Mouse (Mus musculus) urinary bladder, postnatal 0 days (tissue): ENCODE measurements around the gene Plrg1. TPM values are rescaled to one million over a fixed set of nuclear protein-coding genes. Genes with fewer than 3 reads are reported as not detected.

Source experiments
- polyA plus RNA-seq: library from polyadenylated mRNA; unstranded; fragments of >200 nt; fragmentation: Nextera tagmentation; extraction: Ambion mirVana; gene quantifications from 2 replicates; pipeline ENCODE4 v1.2.1, GENCODE M21; 2015

Gene Plrg1
- polyA plus RNA-seq: 42.5 and 46.2 TPM in 2 replicates

DNA sequence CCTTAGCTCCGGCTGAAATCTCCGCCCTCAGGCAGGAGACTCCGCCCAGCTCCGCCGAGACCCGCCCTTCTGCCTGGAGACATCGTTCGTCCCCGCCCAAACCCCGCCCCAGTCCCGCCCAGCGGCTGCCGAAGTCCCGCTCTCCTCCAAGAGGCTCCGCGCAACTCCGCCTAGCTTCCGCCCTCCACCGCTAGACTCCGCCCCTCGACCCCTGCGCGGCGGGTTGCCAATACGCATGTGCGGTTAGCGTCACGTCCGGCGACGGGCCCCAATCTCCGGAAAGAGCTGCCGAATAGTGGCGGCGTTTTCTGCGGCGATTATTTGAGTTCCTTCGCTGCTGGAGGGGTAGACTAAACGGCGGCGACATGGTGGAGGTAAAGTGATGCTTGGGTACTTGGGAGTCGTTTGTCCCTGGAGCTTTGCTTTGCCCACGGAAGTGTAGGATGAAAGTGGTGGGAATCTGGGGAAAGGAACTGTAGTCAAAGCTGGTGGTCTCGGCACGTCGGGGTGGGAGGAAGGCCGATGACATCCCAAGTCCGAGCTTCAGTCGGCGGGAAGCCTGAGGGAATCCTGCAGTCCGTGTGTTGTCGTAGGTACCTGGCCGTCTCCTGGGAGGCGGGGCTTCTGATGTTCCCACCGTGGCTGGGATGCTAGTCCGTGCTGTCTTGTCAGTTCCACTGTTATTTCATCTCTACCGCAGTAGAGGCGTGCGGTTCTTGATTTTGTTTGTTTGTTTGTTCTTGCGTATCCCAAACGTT lies at the start of gene Plrg1:
Plrg1 (plus strand) TSS at position 242 of the 758 bp plus-strand sequence.

DNA sequence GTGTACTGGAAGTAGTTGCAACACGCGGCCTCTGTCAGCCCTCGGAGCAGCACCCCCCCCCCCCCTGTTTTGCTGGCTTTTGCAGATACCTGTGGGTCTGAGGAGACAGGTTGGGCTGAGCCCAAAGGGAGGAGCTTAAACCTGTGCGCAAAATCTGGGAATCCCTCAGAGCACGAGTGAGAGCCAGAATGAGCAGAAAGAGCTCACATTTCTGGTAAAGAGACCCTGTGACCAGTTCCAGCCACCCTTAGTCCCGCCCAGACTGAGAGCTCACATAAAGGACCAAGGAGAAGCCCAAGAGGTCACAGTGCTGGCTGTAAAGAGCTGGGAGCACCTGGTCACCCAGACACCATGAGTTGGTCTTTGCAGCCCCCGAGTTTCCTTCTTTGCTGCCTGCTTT lies 47.8 kb upstream of the Plrg1 start, which contains the start of gene Fgg:
Fgg (plus strand) TSS at position 168 of the 400 bp plus-strand sequence.

GRCm38 (mm10) chr3:83025475-83026301 lies 29.6 kb upstream of the Plrg1 start, which contains the start of gene Fga:
Gene Fga, plus strand, starts transcription at chr3:83026076.

GRCm38 (mm10) chr3:83049680-83050079 lies 5.6 kb upstream of the Plrg1 start, which contains the start of gene Fgb:
Gene Fgb, minus strand, starts transcription at chr3:83049863.

Other genes starting within 250 kb of the Plrg1 start
- 3.3 and 4.9 TPM in 2 replicates for gene Rbm46, start 179.0 kb upstream of the Plrg1 start, polyA plus RNA-seq
- gene Lrat, start 151.5 kb upstream of the Plrg1 start, polyA plus RNA-seq: 0.06 and 0.13 TPM in 2 replicates
- gene Fgg, start 47.8 kb upstream of the Plrg1 start, polyA plus RNA-seq: 0.91 and 5.2 TPM in 2 replicates
- 0.56 and 3.6 TPM in 2 replicates for gene Fga, start 29.4 kb upstream of the Plrg1 start, polyA plus RNA-seq
- 0.67 and 2.7 TPM in 2 replicates for gene Fgb, start 5.7 kb upstream of the Plrg1 start, polyA plus RNA-seq
- 0.19 and 0.20 TPM in 2 replicates for gene Dchs2, start 72.4 kb downstream of the Plrg1 start, polyA plus RNA-seq